In the genomic region with DNA sequence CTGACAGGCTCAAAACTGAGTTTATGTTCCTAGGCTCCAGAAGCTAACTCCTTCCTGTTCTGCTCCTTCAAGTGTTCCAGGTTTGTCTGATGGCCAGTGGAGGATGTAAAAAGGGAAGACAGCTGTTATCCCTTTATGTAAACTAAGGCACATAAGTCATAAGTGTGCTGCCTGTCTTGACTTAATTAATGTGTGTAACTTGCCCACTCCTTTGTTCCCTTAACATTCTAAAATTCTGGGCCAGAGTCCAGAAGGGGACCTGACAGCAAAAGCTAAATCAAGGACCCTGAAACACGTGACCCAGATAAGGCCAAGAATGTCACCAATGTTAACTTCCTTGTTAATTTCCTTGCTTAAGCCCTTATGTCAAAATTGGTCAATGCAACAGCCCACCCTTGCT, we compare ENCODE assay signal across 12 mouse cellular contexts. TPM values are rescaled to one million over a fixed set of nuclear protein-coding genes. Genes with fewer than 3 reads are reported as not detected.
"Had no signal": no experiment of that assay in that cellular context is flagged by ENCODE, and none has a peak within 500 bp of the region (broad histone marks: within the 10 kb centered on the region; RNA-seq: fewer than 3 reads in every experiment).

No protein-coding gene starts in this region.

RNA-seq across cellular contexts. Expression of a gene that starts 3.9 kb away (rescaled TPM):
- total RNA-seq: granulocyte monocyte progenitor cell, adult 5-6 weeks had no signal
- polyA plus RNA-seq: heart, adult 2 months; heart, postnatal 0 days; hindbrain, embryonic 10.5 days; hindbrain, embryonic 12.5 days; kidney, embryonic 14.5 days; kidney, embryonic 16.5 days; limb, embryonic 10.5 days; limb, embryonic 12.5 days; limb, embryonic 14.5 days; liver, embryonic 11.5 days; liver, embryonic 13.5 days had no signal
